Mouse (Mus musculus) lung, embryonic 15.5 days (tissue): ENCODE data around the gene Reep1. TPM values are rescaled to one million over a fixed set of nuclear protein-coding genes. Genes with fewer than 3 reads are reported as not detected.

ENCODE experiments used
- ATAC-seq: fragments of 200-750 bp; cut with Nextera tagmentation; 2 replicates; pipeline ENCODE4 v1.8.0; 2017; ENCODE audit warnings: moderate number of reproducible peaks, borderline replicate concordance; ENCODE audit not compliant: low FRiP score, low TSS enrichment; ENCODE audit errors: extremely low read depth
- H3K27ac ChIP-seq: fragments of 300-500 bp; sonication (generic); 2 replicates; pipeline ENCODE4 v1.5.1; 2015; ENCODE audit warnings: moderate library complexity, mild to moderate bottlenecking, inconsistent platforms
- H3K27me3 ChIP-seq: fragments of 300-500 bp; sonication (generic); 2 replicates; pipeline ENCODE4 v1.6.1; 2015; ENCODE audit warnings: inconsistent platforms
- H3K36me3 ChIP-seq: fragments of 300-500 bp; sonication (generic); 2 replicates; pipeline ENCODE4 v1.6.1; 2015; ENCODE audit warnings: inconsistent platforms
- H3K4me1 ChIP-seq: fragments of 300-500 bp; sonication (generic); 2 replicates; pipeline ENCODE4 v1.6.1; 2015; ENCODE audit warnings: inconsistent platforms
- H3K4me2 ChIP-seq: fragments of 300-500 bp; sonication (generic); 2 replicates; pipeline ENCODE4 v1.6.1; 2015; ENCODE audit warnings: inconsistent platforms, mild to moderate bottlenecking, moderate library complexity
- H3K4me3 ChIP-seq: fragments of 300-500 bp; sonication (generic); 2 replicates; pipeline ENCODE4 v1.5.1; 2015; ENCODE audit warnings: mild to moderate bottlenecking, inconsistent platforms
- H3K9ac ChIP-seq: fragments of 300-500 bp; sonication (generic); 2 replicates; pipeline ENCODE4 v1.6.1; 2015; ENCODE audit warnings: inconsistent platforms
- H3K9me3 ChIP-seq: fragments of 300-500 bp; sonication (generic); 2 replicates; pipeline ENCODE4 v1.6.1; 2016; ENCODE audit warnings: inconsistent platforms
- WGBS: fragments of 180-500 bp; shearing (Covaris S2); methylation state at CpG from one replicate; pipeline ENCODE4 v1.1.7; 2015; 5-methylcytosine and 5-hydroxymethylcytosine counted together
- polyA plus RNA-seq: library from polyadenylated mRNA; unstranded; fragments of >200 nt; fragmentation: Nextera tagmentation; extraction: Ambion mirVana; gene quantifications from 2 replicates; pipeline ENCODE4 v1.2.1, GENCODE M21; 2015

Reep1 gene
- polyA plus RNA-seq = 17.4 and 18.1 TPM in 2 replicates

GRCm38 (mm10) chr6:71707511-71708501 is at the start of gene Reep1:
Gene Reep1 (plus strand): TSS chr6:71707561.
- Histone ChIP-seq H3K9ac (peak within 1 kb of the TSS; percentile 57), H3K27ac (0 out of 2 replicates have a peak within 1 kb of the TSS, but pooled peaks have one; percentile 9), H3K4me1 (peaks cover 7% of the 10 kb centered on the region; the same call in 1 of the 2 replicates), H3K4me3 (peak within 1 kb of the TSS; percentile 63), H3K4me2 (peak within 1 kb of the TSS; percentile 98), H3K9me3 (no peaks in the 10 kb centered on the region), H3K36me3 (no peaks in the 10 kb centered on the region), H3K27me3 (peaks cover 21% of the 10 kb centered on the region)
- WGBS = under 1% methylated on average over 83 of the region's 91 CpGs
- ATAC-seq = peak; percentile 91

GRCm38 (mm10) chr6:71658290-71658689 is 49.1 kb upstream of the Reep1 start:
- Histone ChIP-seq H3K4me1 (0 out of 2 replicates have a peak, but pooled peaks cover 5% of the 10 kb centered on the region), H3K27ac (no peak overlapping the region), H3K4me2 (no peak overlapping the region), H3K9me3 (no peaks in the 10 kb centered on the region), H3K9ac (no peak overlapping the region), H3K4me3 (no peak overlapping the region), H3K27me3 (no peaks in the 10 kb centered on the region), H3K36me3 (no peaks in the 10 kb centered on the region)
- ATAC-seq = peak; percentile 76
- 38% methylated on average over 2 of the region's 2 CpGs for WGBS

- no peak for ATAC-seq
- Histone ChIP-seq H3K4me1 (no peaks in the 10 kb centered on the region), H3K9me3 (no peaks in the 10 kb centered on the region), H3K36me3 (no peaks in the 10 kb centered on the region), H3K27ac (no peak overlapping the region), H3K9ac (no peak overlapping the region), H3K4me2 (no peak overlapping the region), H3K4me3 (no peak overlapping the region), H3K27me3 (no peaks in the 10 kb centered on the region)
- WGBS = 51% methylated on average over 1 of the region's 1 CpGs
Measured at GRCm38 (mm10) chr6:71664511-71664910, 42.9 kb upstream of the Reep1 start.

- no peaks in the 10 kb centered on the region for H3K36me3 ChIP-seq
- 69% methylated on average over 2 of the region's 2 CpGs for WGBS
- H3K27ac ChIP-seq = no peak overlapping the region
Measured at GRCm38 (mm10) chr6:71673166-71673565, 34.2 kb upstream of the Reep1 start.

GRCm38 (mm10) chr6:71678891-71679290 is 28.5 kb upstream of the Reep1 start:
- no peaks in the 10 kb centered on the region for H3K9me3 ChIP-seq
- no peaks in the 10 kb centered on the region for H3K36me3 ChIP-seq
- no peak overlapping the region for H3K4me3 ChIP-seq
- no peak for ATAC-seq
- H3K4me2 ChIP-seq = no peak overlapping the region
- H3K4me1 ChIP-seq = no peaks in the 10 kb centered on the region
- no peak overlapping the region for H3K27ac ChIP-seq
- no peak overlapping the region for H3K9ac ChIP-seq
- no peaks in the 10 kb centered on the region for H3K27me3 ChIP-seq
- 57% methylated on average over 7 of the region's 7 CpGs for WGBS

More at GRCm38 (mm10) chr6:71673166-71673565, 34.2 kb upstream of the Reep1 start:
- Histone ChIP-seq H3K4me3 (no peak overlapping the region), H3K9me3 (no peaks in the 10 kb centered on the region), H3K4me1 (no peaks in the 10 kb centered on the region), H3K9ac (no peak overlapping the region), H3K27me3 (no peaks in the 10 kb centered on the region), H3K4me2 (no peak overlapping the region)
- no peak for ATAC-seq

GRCm38 (mm10) chr6:71695150-71695549 is 12.2 kb upstream of the Reep1 start:
- Histone ChIP-seq H3K36me3 (no peaks in the 10 kb centered on the region), H3K27me3 (no peaks in the 10 kb centered on the region), H3K4me1 (no peaks in the 10 kb centered on the region), H3K9ac (no peak overlapping the region), H3K4me3 (no peak overlapping the region), H3K9me3 (no peaks in the 10 kb centered on the region), H3K4me2 (no peak overlapping the region), H3K27ac (no peak overlapping the region)
- WGBS = 89% methylated on average over 2 of the region's 2 CpGs
- ATAC-seq = no peak

GRCm38 (mm10) chr6:71695599-71695998 is 11.8 kb upstream of the Reep1 start:
- H3K9me3 ChIP-seq = no peaks in the 10 kb centered on the region
- no peak overlapping the region for H3K4me3 ChIP-seq
- ATAC-seq = no peak
- no peak overlapping the region for H3K27ac ChIP-seq
- no peaks in the 10 kb centered on the region for H3K4me1 ChIP-seq
- H3K36me3 ChIP-seq = no peaks in the 10 kb centered on the region
- H3K4me2 ChIP-seq = no peak overlapping the region
- no peak overlapping the region for H3K9ac ChIP-seq
- WGBS = 86% methylated on average over 3 of the region's 3 CpGs
- no peaks in the 10 kb centered on the region for H3K27me3 ChIP-seq

GRCm38 (mm10) chr6:71706871-71707270 is 490 bp upstream of the Reep1 start:
- Histone ChIP-seq H3K4me2 (no peak overlapping the region), H3K9me3 (no peaks in the 10 kb centered on the region), H3K4me3 (no peak overlapping the region), H3K4me1 (peaks cover 7% of the 10 kb centered on the region; the same call in 1 of the 2 replicates), H3K36me3 (no peaks in the 10 kb centered on the region), H3K9ac (no peak overlapping the region), H3K27me3 (peaks cover 21% of the 10 kb centered on the region), H3K27ac (no peak overlapping the region)
- ATAC-seq = no peak
- 71% methylated on average over 12 of the region's 12 CpGs for WGBS

GRCm38 (mm10) chr6:71708528-71708927 is 1.2 kb downstream of the Reep1 start:
- H3K27me3 ChIP-seq = peaks cover 21% of the 10 kb centered on the region
- peak overlapping the region; percentile 57 for H3K9ac ChIP-seq
- H3K9me3 ChIP-seq = no peaks in the 10 kb centered on the region
- peaks cover 7% of the 10 kb centered on the region; the same call in 1 of the 2 replicates for H3K4me1 ChIP-seq
- H3K4me3 ChIP-seq = peak overlapping the region; percentile 63
- ATAC-seq = no peak
- WGBS = 0% methylated on average over 3 of the region's 3 CpGs
- H3K36me3 ChIP-seq = no peaks in the 10 kb centered on the region
- H3K27ac ChIP-seq = no peak overlapping the region
- peak overlapping the region; percentile 98 for H3K4me2 ChIP-seq

- Histone ChIP-seq H3K4me2 (peak overlapping the region; percentile 25; the same call in 1 of the 2 replicates), H3K36me3 (no peaks in the 10 kb centered on the region), H3K27me3 (peaks cover 21% of the 10 kb centered on the region), H3K4me1 (peaks cover 12% of the 10 kb centered on the region), H3K9ac (no peak overlapping the region), H3K27ac (peak overlapping the region; percentile 42; the same call in 1 of the 2 replicates), H3K9me3 (no peaks in the 10 kb centered on the region), H3K4me3 (0 out of 2 replicates have a peak overlapping the region, but pooled peaks have one; percentile 2)
- ATAC-seq = no peak
- WGBS = 73% methylated on average over 3 of the region's 3 CpGs
Measured at GRCm38 (mm10) chr6:71710323-71710722, 3.0 kb downstream of the Reep1 start.

- Histone ChIP-seq H3K4me2 (no peak overlapping the region), H3K4me3 (no peak overlapping the region), H3K36me3 (no peaks in the 10 kb centered on the region), H3K4me1 (peaks cover 12% of the 10 kb centered on the region), H3K9me3 (no peaks in the 10 kb centered on the region), H3K27ac (no peak overlapping the region), H3K27me3 (peaks cover 21% of the 10 kb centered on the region), H3K9ac (no peak overlapping the region)
- no peak for ATAC-seq
- WGBS = 66% methylated on average over 5 of the region's 5 CpGs
Measured at GRCm38 (mm10) chr6:71711201-71711600, 3.8 kb downstream of the Reep1 start.

- ATAC-seq = no peak
Measured at GRCm38 (mm10) chr6:71713532-71713931, 6.2 kb downstream of the Reep1 start.

More at GRCm38 (mm10) chr6:71713532-71713931, 6.2 kb downstream of the Reep1 start:
- Histone ChIP-seq H3K27me3 (peaks cover 9% of the 10 kb centered on the region), H3K9me3 (no peaks in the 10 kb centered on the region), H3K4me1 (peaks cover 7% of the 10 kb centered on the region), H3K9ac (no peak overlapping the region), H3K27ac (no peak overlapping the region), H3K4me2 (no peak overlapping the region), H3K4me3 (no peak overlapping the region), H3K36me3 (no peaks in the 10 kb centered on the region)
- WGBS = 79% methylated on average over 2 of the region's 2 CpGs
